Mouse (Mus musculus): Measurements from ENCODE around the gene Adamtsl2. TPM values are rescaled to one million over a fixed set of nuclear protein-coding genes. Genes with fewer than 3 reads are reported as not detected.

The Adamtsl2 gene
- total RNA-seq (2021) (10 to 100 TPM in 1 of 2 experiments, 1 to 10 TPM in 1; 9.2 to 18.9 TPM), polyA plus RNA-seq (2012; rRNA removed) (27.0 and 38.7 TPM in 2 replicates)
- long read RNA-seq, partial matches to known transcripts = 3 of 6 reads
- long read RNA-seq, other reads (novel, unspliced or antisense) = 1 of 6 reads

GRCm38 (mm10) chr2:27079152-27079584 lies at the start of gene Adamtsl2:
Gene Adamtsl2 (plus strand): TSS chr2:27079379.
- peak within 1 kb of the TSS; percentile 30 for H3K4me3 ChIP-seq
- peak; percentile 36; the same call in 1 of the 2 replicates for TF ChIP-seq CTCF (IDR thresholded peaks at IDR 0.05)
- TF ChIP-seq EP300 (IDR thresholded peaks at IDR 0.05; ENCODE audit: insufficient read depth, low read depth, low read length) = peak; percentile 44; the same call in 1 of the 2 replicates
- peak; percentile 60; the same call in 1 of the 2 replicates for TF ChIP-seq POLR2A (IDR thresholded peaks at IDR 0.05; ENCODE audit: insufficient read depth, low read depth, low read length)

GRCm38 (mm10) chr2:27032361-27032760 lies 46.8 kb upstream of the Adamtsl2 start:
- H3K27me3 ChIP-seq (ENCODE audit: control insufficient read depth, insufficient read depth, low read length) = no peaks in the 10 kb centered on the region
- 65% methylated on average over 2 of the region's 2 CpGs for WGBS
- intact Hi-C loops (cut with DNase I) = no loop called here
- no peaks in the 10 kb centered on the region for H3K36me3 ChIP-seq (ENCODE audit: control insufficient read depth, insufficient read depth, low read length)
- H3K79me2 ChIP-seq (replicated peaks; ENCODE audit: control insufficient read depth, insufficient read depth, low read length) = no peaks in the 10 kb centered on the region
- no peak for TF ChIP-seq EP300 (IDR thresholded peaks at IDR 0.05; ENCODE audit: insufficient read depth, low read depth, low read length)
- no peak for TF ChIP-seq POLR2A (IDR thresholded peaks at IDR 0.05; ENCODE audit: insufficient read depth, low read depth, low read length)
- no peak overlapping the region for H3K27ac ChIP-seq
- H3K4me1 ChIP-seq (ENCODE audit: control insufficient read depth, insufficient read depth, low read length) = peaks cover 2% of the 10 kb centered on the region; the same call in 1 of the 2 replicates
- no peak overlapping the region for H3K9ac ChIP-seq (ENCODE audit: low read depth, low read length)
- DNase-seq = no peak
- H3K4me3 ChIP-seq = no peak overlapping the region

More at GRCm38 (mm10) chr2:27079152-27079584, at the start of gene Adamtsl2:
- 0% methylated on average over 10 of the region's 10 CpGs for WGBS
- Histone ChIP-seq H3K9ac (ENCODE audit: low read depth, low read length) (peak within 1 kb of the TSS; percentile 5; the same call in 1 of the 2 replicates), H3K27me3 (ENCODE audit: control insufficient read depth, insufficient read depth, low read length) (no peaks in the 10 kb centered on the region), H3K36me3 (ENCODE audit: control insufficient read depth, insufficient read depth, low read length) (no peaks in the 10 kb centered on the region), H3K27ac (peak within 1 kb of the TSS; percentile 41), H3K4me1 (ENCODE audit: control insufficient read depth, insufficient read depth, low read length) (peaks cover 30% of the 10 kb centered on the region), H3K79me2 (replicated peaks; ENCODE audit: control insufficient read depth, insufficient read depth, low read length) (no peaks in the 10 kb centered on the region)
- intact Hi-C loops (cut with DNase I) = loop anchor here (2.0 kb wide), 1 partner anchor 40 kb away; no protein-coding TSS in a partner anchor
- peak; percentile 89 to 91 for DNase-seq

- H3K4me3 ChIP-seq = no peak overlapping the region
- intact Hi-C loops (cut with DNase I) = loop anchor here (5.0 kb wide), 1 partner anchor 389 kb away; no protein-coding TSS in a partner anchor
Observed at GRCm38 (mm10) chr2:27036003-27036402, 43.2 kb upstream of the Adamtsl2 start.

GRCm38 (mm10) chr2:27037008-27037407 lies 42.2 kb upstream of the Adamtsl2 start:
- Histone ChIP-seq H3K9ac (ENCODE audit: low read depth, low read length) (no peak overlapping the region), H3K27me3 (ENCODE audit: control insufficient read depth, insufficient read depth, low read length) (no peaks in the 10 kb centered on the region), H3K27ac (no peak overlapping the region), H3K4me1 (ENCODE audit: control insufficient read depth, insufficient read depth, low read length) (peaks cover 1% of the 10 kb centered on the region; the same call in 1 of the 2 replicates), H3K79me2 (replicated peaks; ENCODE audit: control insufficient read depth, insufficient read depth, low read length) (no peaks in the 10 kb centered on the region), H3K36me3 (ENCODE audit: control insufficient read depth, insufficient read depth, low read length) (no peaks in the 10 kb centered on the region), H3K4me3 (no peak overlapping the region)
- WGBS = 71% methylated on average over 4 of the region's 4 CpGs
- intact Hi-C loops (cut with DNase I) = loop anchor here (5.0 kb wide), 1 partner anchor 390 kb away; no protein-coding TSS in a partner anchor
- TF ChIP-seq CTCF (IDR thresholded peaks at IDR 0.05) (no peak), POLR2A (IDR thresholded peaks at IDR 0.05; ENCODE audit: insufficient read depth, low read depth, low read length) (no peak), EP300 (IDR thresholded peaks at IDR 0.05; ENCODE audit: insufficient read depth, low read depth, low read length) (no peak)
- DNase-seq = no peak

More at GRCm38 (mm10) chr2:27036003-27036402, 43.2 kb upstream of the Adamtsl2 start:
- no peak overlapping the region for H3K27ac ChIP-seq
- H3K79me2 ChIP-seq (replicated peaks; ENCODE audit: control insufficient read depth, insufficient read depth, low read length) = no peaks in the 10 kb centered on the region
- H3K27me3 ChIP-seq (ENCODE audit: control insufficient read depth, insufficient read depth, low read length) = no peaks in the 10 kb centered on the region
- no peak for DNase-seq
- no peaks in the 10 kb centered on the region for H3K36me3 ChIP-seq (ENCODE audit: control insufficient read depth, insufficient read depth, low read length)
- H3K4me1 ChIP-seq (ENCODE audit: control insufficient read depth, insufficient read depth, low read length) = no peaks in the 10 kb centered on the region
- no peak for TF ChIP-seq CTCF (IDR thresholded peaks at IDR 0.05)
- WGBS = 53% methylated on average over 3 of the region's 3 CpGs
- H3K9ac ChIP-seq (ENCODE audit: low read depth, low read length) = no peak overlapping the region

- TF ChIP-seq CTCF (IDR thresholded peaks at IDR 0.05) = peak; percentile 97
- TF ChIP-seq POLR2A (IDR thresholded peaks at IDR 0.05; ENCODE audit: insufficient read depth, low read depth, low read length) = no peak
- TF ChIP-seq EP300 (IDR thresholded peaks at IDR 0.05; ENCODE audit: insufficient read depth, low read depth, low read length) = peak; percentile 85; the same call in 1 of the 2 replicates
- intact Hi-C loops (cut with DNase I) = loop anchor here (1.0 to 5.0 kb wide), 4 partner anchors 21 to 391 kb away; no protein-coding TSS in a partner anchor
- Histone ChIP-seq H3K4me1 (ENCODE audit: control insufficient read depth, insufficient read depth, low read length) (peaks cover 1% of the 10 kb centered on the region; the same call in 1 of the 2 replicates), H3K4me3 (no peak overlapping the region), H3K27ac (no peak overlapping the region), H3K36me3 (ENCODE audit: control insufficient read depth, insufficient read depth, low read length) (no peaks in the 10 kb centered on the region), H3K79me2 (replicated peaks; ENCODE audit: control insufficient read depth, insufficient read depth, low read length) (no peaks in the 10 kb centered on the region), H3K27me3 (ENCODE audit: control insufficient read depth, insufficient read depth, low read length) (no peaks in the 10 kb centered on the region), H3K9ac (ENCODE audit: low read depth, low read length) (no peak overlapping the region)
- peak; percentile 57 to 66 for DNase-seq
- WGBS = 1% methylated on average over 3 of the region's 3 CpGs
Observed at GRCm38 (mm10) chr2:27038596-27038995, 40.6 kb upstream of the Adamtsl2 start.

- intact Hi-C loops (cut with DNase I) = loop anchor here (2.0 to 5.0 kb wide), 2 partner anchors 108 to 392 kb away; no protein-coding TSS in a partner anchor
- WGBS = 10% methylated on average over 1 of the region's 1 CpGs
Observed at GRCm38 (mm10) chr2:27039286-27039685, 39.9 kb upstream of the Adamtsl2 start.

More at GRCm38 (mm10) chr2:27039286-27039685, 39.9 kb upstream of the Adamtsl2 start:
- TF ChIP-seq EP300 (IDR thresholded peaks at IDR 0.05; ENCODE audit: insufficient read depth, low read depth, low read length) (no peak), CTCF (IDR thresholded peaks at IDR 0.05) (peak; percentile 42)
- Histone ChIP-seq H3K27ac (no peak overlapping the region), H3K4me1 (ENCODE audit: control insufficient read depth, insufficient read depth, low read length) (peaks cover 1% of the 10 kb centered on the region; the same call in 1 of the 2 replicates), H3K9ac (ENCODE audit: low read depth, low read length) (no peak overlapping the region), H3K36me3 (ENCODE audit: control insufficient read depth, insufficient read depth, low read length) (no peaks in the 10 kb centered on the region), H3K4me3 (no peak overlapping the region), H3K79me2 (replicated peaks; ENCODE audit: control insufficient read depth, insufficient read depth, low read length) (no peaks in the 10 kb centered on the region), H3K27me3 (ENCODE audit: control insufficient read depth, insufficient read depth, low read length) (no peaks in the 10 kb centered on the region)
- DNase-seq = no peak
